Mouse (Mus musculus): ENCODE measurements at regions not wholly inside any gene's neighbourhood (a gene's known extent, or its start where the extent isn't known, plus 50 kb on each side); places are given as distances from the start of the nearest gene placed in this dataset.

DNA sequence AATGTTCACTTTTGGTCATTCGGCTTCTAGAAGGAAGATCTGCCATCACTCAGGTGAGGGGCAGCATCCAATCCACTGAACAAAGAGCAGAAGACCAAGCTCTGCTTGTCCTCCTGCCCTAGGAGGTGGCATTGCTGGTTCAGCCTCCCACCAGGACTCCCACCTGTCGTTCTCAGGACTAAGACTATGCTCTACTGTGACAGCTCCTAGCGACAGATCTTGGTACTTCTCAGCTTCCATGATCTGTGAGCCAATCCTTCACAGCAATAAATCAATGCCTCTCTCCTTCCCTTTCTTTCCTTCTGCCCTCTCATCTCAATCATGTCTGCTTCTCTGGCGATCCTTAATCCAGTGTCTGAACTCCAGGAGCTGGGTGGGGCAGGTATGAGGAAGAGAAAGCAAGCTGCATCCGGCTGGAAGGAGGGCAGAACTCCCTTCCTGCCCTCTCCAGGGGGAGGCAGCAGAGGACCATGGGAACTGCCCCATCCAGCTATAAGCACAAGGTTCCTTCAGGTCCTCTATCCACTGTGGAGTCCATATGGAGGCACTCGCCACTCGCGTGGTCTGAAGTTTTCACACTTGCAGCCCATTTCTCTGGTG is 54.8 kb upstream of the Btrc start:
- H3K9ac ChIP-seq = no peak overlapping the region
- no peaks in the 10 kb centered on the region for H3K9me3 ChIP-seq
- no peak overlapping the region for H3K4me2 ChIP-seq
- H3K36me3 ChIP-seq = no peaks in the 10 kb centered on the region
- no peak overlapping the region for H3K4me3 ChIP-seq
- peaks cover 29% of the 10 kb centered on the region for H3K4me1 ChIP-seq
- peaks cover 51% of the 10 kb centered on the region for H3K27me3 ChIP-seq (replicated peaks)
- ATAC-seq (ENCODE audit: extremely low read depth, insufficient number of reproducible peaks, low FRiP score, low TSS enrichment) = no peak
- 55% methylated on average over 8 of the region's 8 CpGs for WGBS
- H3K27ac ChIP-seq (replicated peaks) = no peak overlapping the region

- WGBS = 22% methylated on average over 5 of the region's 5 CpGs
- H3K27me3 ChIP-seq (replicated peaks) = peaks cover 35% of the 10 kb centered on the region
- ATAC-seq (ENCODE audit: extremely low read depth, insufficient number of reproducible peaks, low FRiP score, low TSS enrichment) = no peak
- no peak overlapping the region for H3K27ac ChIP-seq (replicated peaks)
- peak overlapping the region; percentile 44 for H3K4me3 ChIP-seq
- no peaks in the 10 kb centered on the region for H3K9me3 ChIP-seq
- H3K9ac ChIP-seq = peak overlapping the region; percentile 66
- peak overlapping the region; percentile 73 for H3K4me2 ChIP-seq
- H3K4me1 ChIP-seq = peaks cover 29% of the 10 kb centered on the region
- H3K36me3 ChIP-seq = no peaks in the 10 kb centered on the region
Measured at GRCm38 (mm10) chr19:45310291-45310881, 53.1 kb upstream of the Btrc start.

DNA sequence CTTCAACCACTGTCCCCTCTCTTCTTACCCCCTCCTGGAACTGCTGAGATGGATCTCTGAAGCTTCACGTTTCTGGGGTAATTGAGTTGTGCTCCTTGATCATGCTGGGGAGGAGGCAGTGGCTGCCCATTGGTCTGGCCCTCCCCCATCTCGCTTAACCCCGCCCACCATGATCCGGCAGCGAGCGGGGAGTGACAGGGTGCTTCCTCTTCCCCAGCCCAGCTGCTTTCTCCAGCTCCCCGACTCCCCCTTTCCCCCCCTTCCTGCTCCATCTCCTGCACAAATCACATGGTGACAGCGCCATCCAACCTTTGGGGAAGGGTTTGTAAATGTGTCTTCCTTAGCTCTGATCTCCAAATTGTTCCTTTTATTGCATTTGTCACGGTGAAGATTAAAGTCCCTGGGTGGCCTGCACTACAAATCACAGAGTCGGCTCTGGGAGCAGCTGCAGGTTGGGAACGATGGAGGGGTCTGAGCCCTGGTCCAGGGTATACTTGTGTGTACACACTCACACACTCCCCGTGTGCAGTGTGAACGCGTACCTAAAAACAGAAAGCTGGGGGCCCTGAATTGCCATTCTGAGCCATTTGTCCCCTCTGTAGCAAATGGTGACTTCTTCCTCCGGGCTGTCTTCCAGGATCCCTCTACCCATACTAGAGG is 52.5 kb upstream of the Btrc start:
- H3K9ac ChIP-seq = peak overlapping the region; percentile 66
- peak overlapping the region; percentile 73 for H3K4me2 ChIP-seq
- H3K4me1 ChIP-seq = peaks cover 29% of the 10 kb centered on the region
- ATAC-seq (ENCODE audit: extremely low read depth, insufficient number of reproducible peaks, low FRiP score, low TSS enrichment) = no peak
- peaks cover 28% of the 10 kb centered on the region for H3K27me3 ChIP-seq (replicated peaks)
- no peak overlapping the region for H3K27ac ChIP-seq (replicated peaks)
- 16% methylated on average over 15 of the region's 15 CpGs for WGBS
- H3K36me3 ChIP-seq = no peaks in the 10 kb centered on the region
- no peaks in the 10 kb centered on the region for H3K9me3 ChIP-seq
- H3K4me3 ChIP-seq = peak overlapping the region; percentile 44

- no peaks in the 10 kb centered on the region for H3K36me3 ChIP-seq
- H3K27ac ChIP-seq (replicated peaks) = no peak overlapping the region
- peaks cover 19% of the 10 kb centered on the region for H3K27me3 ChIP-seq (replicated peaks)
- no peaks in the 10 kb centered on the region for H3K9me3 ChIP-seq
- H3K4me3 ChIP-seq = no peak overlapping the region
- peaks cover 29% of the 10 kb centered on the region for H3K4me1 ChIP-seq
- H3K9ac ChIP-seq = no peak overlapping the region
- H3K4me2 ChIP-seq = no peak overlapping the region
- ATAC-seq (ENCODE audit: extremely low read depth, insufficient number of reproducible peaks, low FRiP score, low TSS enrichment) = no peak
- WGBS = 72% methylated on average over 19 of the region's 19 CpGs
Measured at GRCm38 (mm10) chr19:45311831-45312537, 51.5 kb upstream of the Btrc start.

DNA sequence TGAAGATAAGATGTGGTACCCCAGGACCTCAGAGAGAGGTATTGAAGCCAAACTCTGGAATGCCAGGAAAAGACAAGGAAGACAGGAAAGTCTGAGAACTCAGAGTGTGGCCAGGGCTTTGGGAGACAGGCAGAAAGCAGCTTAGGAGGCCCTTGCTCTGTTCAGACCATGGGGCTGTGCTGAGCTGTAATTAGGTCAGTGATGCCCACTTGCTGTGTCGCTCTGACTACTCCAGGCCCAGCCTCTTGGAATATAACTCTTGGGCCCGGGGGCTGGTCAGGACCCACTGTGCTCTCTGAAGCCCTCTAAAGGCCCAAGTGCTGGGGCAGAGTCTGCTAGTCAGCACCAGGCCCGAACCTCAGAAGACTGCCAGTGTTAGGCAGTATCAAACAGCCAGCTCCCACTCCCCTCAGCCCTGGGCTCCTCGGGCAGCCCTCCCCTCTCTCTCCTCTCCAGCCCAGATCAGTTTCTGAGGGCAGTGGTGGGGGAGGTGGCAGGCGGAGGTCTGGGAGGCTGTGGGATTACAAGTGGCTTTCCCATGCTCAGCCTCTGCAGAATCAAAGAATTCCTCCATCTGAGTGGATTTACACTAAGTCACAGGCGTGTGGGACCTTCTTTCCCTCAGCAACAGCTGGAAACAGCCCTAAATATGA is 50.7 kb upstream of the Btrc start:
- H3K36me3 ChIP-seq = no peaks in the 10 kb centered on the region
- WGBS = 29% methylated on average over 6 of the region's 6 CpGs

More for the DNA sequence above, 50.7 kb upstream of the Btrc start:
- Histone ChIP-seq H3K9me3 (no peaks in the 10 kb centered on the region), H3K27ac (replicated peaks) (no peak overlapping the region), H3K27me3 (replicated peaks) (peaks cover 11% of the 10 kb centered on the region; the same call in 1 of the 2 replicates), H3K4me1 (peaks cover 28% of the 10 kb centered on the region), H3K4me3 (no peak overlapping the region), H3K9ac (no peak overlapping the region; the same call in 1 of the 2 replicates), H3K4me2 (no peak overlapping the region)
- no peak for ATAC-seq (ENCODE audit: extremely low read depth, insufficient number of reproducible peaks, low FRiP score, low TSS enrichment)
